Mouse (Mus musculus): ENCODE measurements around the gene a. TPM values are rescaled to one million over a fixed set of nuclear protein-coding genes. Genes with fewer than 3 reads are reported as not detected.
A peak's percentile ranks its signal among the peaks of the same experiment; 100 is the strongest.
"Not testable (repeated sequence)": the region's sequence is repeated elsewhere in the genome, so short reads cannot be mapped to it uniquely, and the experiment has no call there.

a gene
- polyA plus RNA-seq, 1 experiment from 2014 or later: 0.32 TPM

DNA sequence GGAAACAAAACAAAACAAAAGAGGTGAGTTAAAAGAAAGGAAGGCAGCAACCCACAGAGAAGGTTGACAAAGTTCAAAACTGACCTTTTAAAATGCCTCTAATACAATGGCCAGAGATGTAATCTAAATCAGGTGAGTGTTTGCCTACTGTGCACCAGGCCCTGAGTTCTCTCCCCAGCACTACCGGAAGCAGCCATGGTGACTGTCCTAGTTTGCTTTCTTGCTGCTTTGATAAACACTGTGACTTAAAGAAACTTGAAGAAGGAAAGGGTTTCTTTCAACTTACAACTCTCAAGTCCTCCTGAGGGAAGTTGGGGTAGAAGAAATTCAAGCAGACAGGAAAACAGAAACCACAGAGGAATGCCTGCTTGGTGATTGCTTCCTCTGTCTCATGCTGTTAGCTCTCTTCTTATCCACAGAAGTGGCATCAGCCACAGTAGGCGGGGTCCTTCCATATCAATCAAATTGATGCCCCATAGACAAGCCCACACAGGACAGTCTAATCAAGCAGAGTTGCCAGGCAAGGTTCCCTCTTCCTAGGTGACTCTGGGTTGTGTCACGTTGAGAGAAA is 220.0 kb downstream of the a start:
- no peaks in the 10 kb centered on the region for H3K9me3 ChIP-seq (replicated peaks)
- no peak overlapping the region for H3K4me3 ChIP-seq (replicated peaks)
- H3K27ac ChIP-seq (replicated peaks): no peak overlapping the region
- no peak overlapping the region for H3K9ac ChIP-seq
- H3K27me3 ChIP-seq: peaks cover 12% of the 10 kb centered on the region
- H3K4me2 ChIP-seq: no peak overlapping the region
- no peak for ATAC-seq (ENCODE audit: insufficient read depth)
- H3K4me1 ChIP-seq (replicated peaks): no peaks in the 10 kb centered on the region
- 5% methylated on average over 3 of the region's 3 CpGs for WGBS (ENCODE audit: insufficient replicate concordance)
- H3K36me3 ChIP-seq (replicated peaks): no peaks in the 10 kb centered on the region

DNA sequence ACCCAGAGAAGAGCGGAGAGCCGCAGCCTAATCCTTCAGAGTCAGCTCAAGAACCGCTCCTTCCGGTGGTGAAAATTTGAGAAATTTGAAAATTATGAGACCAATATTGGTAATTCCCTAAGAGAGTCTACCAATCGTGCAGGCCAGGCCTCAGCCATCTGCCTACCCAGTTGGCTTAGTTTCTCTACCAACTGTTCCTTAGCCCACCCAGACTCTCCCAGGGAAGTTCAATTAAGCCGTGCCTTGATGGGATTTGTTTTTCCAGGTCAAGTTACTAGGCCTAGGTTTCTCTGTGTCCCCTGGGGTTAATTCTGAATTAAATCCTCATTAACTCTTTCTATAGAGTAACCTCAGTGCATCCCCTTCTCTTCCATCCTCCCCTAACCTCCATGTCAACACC is 221.8 kb downstream of the a start:
- Histone ChIP-seq H3K4me1 (replicated peaks) (no peaks in the 10 kb centered on the region), H3K9me3 (replicated peaks) (no peaks in the 10 kb centered on the region), H3K27ac (replicated peaks) (no peak overlapping the region), H3K9ac (no peak overlapping the region), H3K36me3 (replicated peaks) (no peaks in the 10 kb centered on the region), H3K4me2 (no peak overlapping the region), H3K27me3 (peaks cover 12% of the 10 kb centered on the region), H3K4me3 (replicated peaks) (no peak overlapping the region)
- 76% methylated on average over 6 of the region's 6 CpGs for WGBS (ENCODE audit: insufficient replicate concordance)
- no peak for ATAC-seq (ENCODE audit: insufficient read depth)

DNA sequence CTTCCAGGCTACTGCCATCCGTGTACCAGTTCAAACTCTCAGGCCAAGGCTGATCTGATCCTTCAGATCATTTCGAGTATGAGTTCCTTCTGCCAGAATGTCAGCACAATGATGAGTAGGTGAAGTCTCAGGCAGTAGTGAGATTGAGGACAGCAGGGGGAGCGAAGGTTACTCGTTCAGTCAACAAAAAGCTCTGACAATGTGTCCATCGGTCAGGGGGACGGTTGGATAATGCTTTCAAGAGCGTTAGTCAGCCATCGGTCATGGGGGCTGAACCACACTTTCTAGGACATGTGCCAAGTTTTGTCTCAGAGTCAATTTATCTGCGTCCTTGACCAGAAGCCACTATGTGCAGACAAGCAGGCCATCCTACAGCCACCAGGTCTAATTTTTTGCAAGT is 225.5 kb downstream of the a start:
- H3K4me3 ChIP-seq (replicated peaks); H3K9me3 ChIP-seq (replicated peaks); H3K9ac ChIP-seq; ATAC-seq (ENCODE audit: insufficient read depth); H3K27ac ChIP-seq (replicated peaks); H3K4me2 ChIP-seq; H3K36me3 ChIP-seq (replicated peaks): not testable (repeated sequence)
- Histone ChIP-seq H3K4me1 (replicated peaks) (peaks cover 15% of the 10 kb centered on the region), H3K27me3 (peaks cover 38% of the 10 kb centered on the region)
- 29% methylated on average over 7 of the region's 9 CpGs for WGBS (ENCODE audit: insufficient replicate concordance)

GRCm38 (mm10) chr2:155018251-155018755 is 227.1 kb downstream of the a start, which contains the start of gene Gm14226:
Gene Gm14226 (plus strand): TSS chr2:155018266.
- Histone ChIP-seq H3K4me3 (replicated peaks) (peak within 1 kb of the TSS; percentile 57), H3K4me2 (peak within 1 kb of the TSS; percentile 86), H3K4me1 (replicated peaks) (peaks cover 15% of the 10 kb centered on the region), H3K27me3 (peaks cover 36% of the 10 kb centered on the region), H3K9ac (peak within 1 kb of the TSS; percentile 40), H3K27ac (replicated peaks) (peak within 1 kb of the TSS; percentile 60)
- H3K9me3 ChIP-seq (replicated peaks); ATAC-seq (ENCODE audit: insufficient read depth); H3K36me3 ChIP-seq (replicated peaks): not testable (repeated sequence)
- 1% methylated on average over 24 of the region's 26 CpGs for WGBS (ENCODE audit: insufficient replicate concordance)

DNA sequence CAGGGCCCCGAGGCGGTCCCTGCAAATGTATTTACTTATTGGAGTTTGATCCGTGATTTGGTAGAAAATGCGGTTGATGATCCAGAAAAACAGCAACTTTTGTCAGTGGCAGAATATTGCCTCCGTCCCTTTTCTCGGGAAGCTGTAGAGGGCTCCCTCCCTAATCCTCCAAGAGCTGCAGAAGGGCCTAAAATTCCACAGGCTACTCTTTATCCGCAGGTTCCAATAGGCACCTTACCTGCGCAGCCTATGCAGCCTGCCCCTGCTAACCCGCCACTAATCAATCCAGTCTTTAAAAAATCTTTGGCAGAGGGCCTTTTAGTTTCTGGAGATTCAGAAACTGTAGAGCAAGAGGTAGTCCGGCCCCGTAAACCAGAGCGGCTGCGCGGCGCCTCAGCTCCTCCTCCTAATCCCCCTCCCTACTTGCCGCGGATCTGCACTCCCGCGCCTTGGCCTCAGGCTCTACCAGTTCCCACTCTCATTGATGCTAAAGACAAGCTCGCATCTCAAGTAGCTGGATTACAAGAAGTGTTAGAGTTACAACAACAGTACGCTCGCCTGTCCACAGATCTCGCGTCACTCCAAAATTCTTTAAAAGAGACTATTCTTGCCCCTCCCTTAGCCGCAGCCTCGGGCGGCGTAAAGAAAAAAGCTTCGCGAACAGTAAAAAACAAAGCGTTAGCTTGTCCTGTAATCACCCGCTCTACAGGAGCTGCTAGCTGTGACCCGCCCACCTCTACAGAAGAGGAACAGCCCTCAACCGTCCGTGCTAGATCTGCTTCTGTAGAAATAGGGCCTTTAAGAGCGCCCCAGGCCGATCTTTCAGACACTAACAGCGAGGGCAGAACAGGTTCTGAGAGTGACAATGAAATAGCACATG is 227.8 kb downstream of the a start:
- WGBS (ENCODE audit: insufficient replicate concordance): under 1% methylated on average over 38 of the region's 38 CpGs
- peak; percentile 89 for ATAC-seq (ENCODE audit: insufficient read depth)

DNA sequence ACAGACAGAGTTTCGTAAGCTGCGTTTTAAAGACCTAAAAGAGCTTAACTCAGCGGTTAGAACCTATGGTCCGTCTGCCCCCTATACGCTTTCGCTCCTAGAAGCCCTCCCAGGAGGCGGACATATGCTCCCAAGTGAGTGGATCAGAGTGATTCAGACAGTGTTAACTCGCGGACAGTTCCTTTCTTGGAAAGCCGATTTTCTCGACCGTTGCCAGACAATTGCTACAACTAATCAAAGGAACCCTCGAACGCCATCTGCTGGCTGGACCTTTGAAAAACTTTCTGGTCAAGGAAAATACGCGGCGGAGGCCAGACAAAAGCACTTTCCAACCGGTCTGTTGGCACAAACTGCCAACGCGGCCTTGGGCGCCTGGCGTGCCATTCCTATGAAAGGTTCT is 228.5 kb downstream of the a start:
- under 1% methylated on average over 22 of the region's 22 CpGs for WGBS (ENCODE audit: insufficient replicate concordance)
- Histone ChIP-seq H3K9me3 (replicated peaks) (no peaks in the 10 kb centered on the region), H3K4me1 (replicated peaks) (peaks cover 15% of the 10 kb centered on the region), H3K36me3 (replicated peaks) (no peaks in the 10 kb centered on the region), H3K4me3 (replicated peaks) (peak overlapping the region; percentile 57), H3K27me3 (peaks cover 26% of the 10 kb centered on the region), H3K9ac (peak overlapping the region; percentile 40), H3K4me2 (peak overlapping the region; percentile 86), H3K27ac (replicated peaks) (peak overlapping the region; percentile 60)
- ATAC-seq (ENCODE audit: insufficient read depth): peak; percentile 64

More for the DNA sequence above, 227.8 kb downstream of the a start:
- Histone ChIP-seq H3K9ac (peak overlapping the region; percentile 40), H3K4me1 (replicated peaks) (peaks cover 15% of the 10 kb centered on the region), H3K27me3 (peaks cover 30% of the 10 kb centered on the region), H3K4me3 (replicated peaks) (peak overlapping the region; percentile 57), H3K36me3 (replicated peaks) (no peaks in the 10 kb centered on the region), H3K27ac (replicated peaks) (peak overlapping the region; percentile 60), H3K4me2 (peak overlapping the region; percentile 86), H3K9me3 (replicated peaks) (no peaks in the 10 kb centered on the region)

- Histone ChIP-seq H3K4me2 (peak overlapping the region; percentile 86; the same call in 1 of the 2 replicates), H3K27me3 (peaks cover 26% of the 10 kb centered on the region), H3K4me1 (replicated peaks) (peaks cover 15% of the 10 kb centered on the region)
- H3K9ac ChIP-seq; ATAC-seq (ENCODE audit: insufficient read depth); H3K9me3 ChIP-seq (replicated peaks); H3K4me3 ChIP-seq (replicated peaks); H3K36me3 ChIP-seq (replicated peaks); H3K27ac ChIP-seq (replicated peaks): not testable (repeated sequence)
- 52% methylated on average over 20 of the region's 20 CpGs for WGBS (ENCODE audit: insufficient replicate concordance)
These were observed 229.1 kb downstream of the a start for GRCm38 (mm10) chr2:155020247-155020826.

GRCm38 (mm10) chr2:155030831-155031230 is 239.6 kb downstream of the a start:
- ATAC-seq (ENCODE audit: insufficient read depth): no peak
- Histone ChIP-seq H3K36me3 (replicated peaks) (no peaks in the 10 kb centered on the region), H3K4me2 (no peak overlapping the region), H3K9ac (no peak overlapping the region), H3K27me3 (peaks cover 12% of the 10 kb centered on the region), H3K9me3 (replicated peaks) (no peaks in the 10 kb centered on the region), H3K4me1 (replicated peaks) (no peaks in the 10 kb centered on the region; the same call in 1 of the 2 replicates), H3K4me3 (replicated peaks) (no peak overlapping the region), H3K27ac (replicated peaks) (no peak overlapping the region)
- WGBS (ENCODE audit: insufficient replicate concordance): 66% methylated on average over 7 of the region's 7 CpGs

- no peak overlapping the region for H3K27ac ChIP-seq (replicated peaks)
- H3K9ac ChIP-seq: no peak overlapping the region
- 36% methylated on average over 19 of the region's 19 CpGs for WGBS (ENCODE audit: insufficient replicate concordance)
- no peaks in the 10 kb centered on the region for H3K9me3 ChIP-seq (replicated peaks)
- no peaks in the 10 kb centered on the region for H3K36me3 ChIP-seq (replicated peaks)
- H3K4me1 ChIP-seq (replicated peaks): no peaks in the 10 kb centered on the region; the same call in 1 of the 2 replicates
- H3K4me3 ChIP-seq (replicated peaks): no peak overlapping the region
- ATAC-seq (ENCODE audit: insufficient read depth): no peak
- no peak overlapping the region for H3K4me2 ChIP-seq
- H3K27me3 ChIP-seq: peaks cover 16% of the 10 kb centered on the region
These were observed 241.9 kb downstream of the a start for GRCm38 (mm10) chr2:155032938-155033710.

DNA sequence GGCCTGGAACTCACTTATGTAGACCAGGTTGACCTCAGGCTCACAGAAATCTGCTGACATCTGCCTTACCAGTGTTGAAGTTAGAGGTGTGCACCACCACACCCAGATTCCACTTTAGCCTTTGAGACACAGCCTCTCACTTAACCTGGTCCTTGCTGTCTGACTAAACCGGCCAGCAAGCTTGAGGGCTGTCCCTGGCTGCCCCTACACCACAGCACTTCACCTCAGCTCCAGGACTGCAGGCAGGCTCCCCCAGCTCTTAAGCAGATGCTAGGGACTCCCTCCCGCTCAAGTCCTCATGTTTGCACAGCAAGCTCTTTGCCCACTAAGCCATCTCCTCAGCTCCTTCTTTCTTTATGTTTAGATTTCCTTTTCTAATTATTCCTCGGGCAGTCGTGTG is 248.8 kb downstream of the a start:
- WGBS (ENCODE audit: insufficient replicate concordance): 74% methylated on average over 4 of the region's 4 CpGs
- Histone ChIP-seq H3K9ac (no peak overlapping the region), H3K4me1 (replicated peaks) (no peaks in the 10 kb centered on the region), H3K27ac (replicated peaks) (no peak overlapping the region), H3K27me3 (0 out of 2 replicates have a peak, but pooled peaks cover 6% of the 10 kb centered on the region), H3K4me3 (replicated peaks) (no peak overlapping the region), H3K9me3 (replicated peaks) (no peaks in the 10 kb centered on the region), H3K36me3 (replicated peaks) (no peaks in the 10 kb centered on the region), H3K4me2 (no peak overlapping the region)
- no peak for ATAC-seq (ENCODE audit: insufficient read depth)
